Mouse (Mus musculus) kidney, adult 2 months (tissue): ENCODE results near the gene Uxs1.

Experiments used
- CTCF ChIP-seq: fragments of 200-500 bp; conservative IDR thresholded peaks from 2 replicates; pipeline ENCODE4 v1.5.1; 2011; ENCODE audit warnings: low read depth, mild to moderate bottlenecking, control low read depth, low read length, moderate library complexity, mixed read lengths; ENCODE audit not compliant: insufficient read depth, insufficient read length
- POLR2A ChIP-seq: fragments of 200-500 bp; IDR thresholded peaks from one replicate; pipeline ENCODE4 v1.6.1; 2011; ENCODE audit warnings: low read depth, low read length, control low read depth

GRCm38 (mm10) chr1:43786711-43787110, 40.9 kb downstream of the Uxs1 start:
- TF ChIP-seq CTCF: no peak
- no peak for TF ChIP-seq POLR2A
